Mouse (Mus musculus) layer of hippocampus, adult 18-20 months (tissue): Measurements from ENCODE around the gene Ptcd2. TPM values are rescaled to one million over a fixed set of nuclear protein-coding genes. Genes with fewer than 3 reads are reported as not detected.

Experiments
- DNase-seq, 2 experiments: peaks; one replicate each; pipeline ENCODE4 v3.0.0; 2022; ENCODE audit warnings: low spot score in 2 of 2
- long read RNA-seq: library from polyadenylated mRNA; stranded (forward); transcript quantifications from one replicate; pipeline ENCODE4 v2.0.0, GENCODE M21; 2021
- total RNA-seq, 2 experiments: library from RNA; stranded (reverse); gene quantifications; 2 replicates each; pipeline ENCODE4 v1.2.3; 2021

The Ptcd2 gene
- total RNA-seq, result 10 to 100 TPM; 28.9 to 30.1 TPM
- long read RNA-seq, transcript Ptcd2-201 (10 exons, 1,704 nt), result major isoform, 25 of 30 reads
- long read RNA-seq, partial matches to known transcripts, result 3 of 30 reads
- long read RNA-seq, other reads (novel, unspliced or antisense), result 2 of 30 reads

DNA sequence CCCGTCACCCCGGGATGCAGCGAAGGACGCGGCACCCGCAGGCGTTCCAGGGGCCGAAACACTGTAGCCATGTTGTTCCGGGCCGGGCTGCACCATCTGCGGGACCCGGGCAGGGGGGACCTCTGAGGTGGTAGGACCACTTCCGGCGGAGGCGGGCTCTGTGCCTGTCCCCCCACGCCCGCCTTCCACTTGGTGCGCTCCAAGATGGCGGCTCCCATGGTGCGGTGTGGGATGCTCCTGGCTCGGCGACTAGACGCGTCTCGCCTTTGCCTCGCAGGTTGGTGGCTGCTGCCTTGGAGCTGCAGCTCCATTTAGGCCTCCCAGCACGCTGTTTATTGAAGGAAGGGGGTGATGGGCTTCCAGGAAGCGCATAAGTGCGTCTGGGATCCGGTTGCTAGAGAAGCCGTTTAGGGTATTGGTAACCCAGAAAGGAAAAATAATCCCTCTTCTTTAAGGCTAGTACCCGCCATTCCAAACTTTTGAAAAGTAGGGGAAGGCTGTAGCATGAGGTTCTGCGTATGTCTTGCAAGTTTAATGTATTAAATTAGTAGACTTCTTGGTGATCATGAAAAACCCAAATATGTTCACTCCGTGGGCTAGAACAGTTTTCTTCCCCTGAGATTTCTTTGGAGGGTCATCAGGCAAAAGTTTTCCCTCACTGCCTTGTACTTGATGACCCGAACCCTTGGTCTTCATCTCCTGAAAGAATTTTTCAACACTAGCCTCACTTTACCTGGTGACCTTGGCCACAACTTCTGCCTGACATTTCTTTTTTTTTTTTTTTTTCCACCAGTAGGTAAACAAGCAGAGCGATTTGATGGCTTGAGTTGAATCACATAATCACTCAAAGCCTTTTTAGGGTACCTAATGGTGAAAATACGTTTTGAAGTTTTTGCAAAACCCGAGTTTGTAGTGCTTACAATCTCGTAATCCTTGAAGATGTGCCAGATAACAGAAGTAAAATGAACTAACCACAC, at the start of gene Ptcd2, which contains the start of gene Mrps27:
Gene Ptcd2, minus strand, starts transcription at position 107 of the 977 bp plus-strand sequence.
Gene Mrps27, plus strand, starts transcription at position 188 of the 977 bp plus-strand sequence.
- peak; percentile 98 to 99 for DNase-seq

DNA sequence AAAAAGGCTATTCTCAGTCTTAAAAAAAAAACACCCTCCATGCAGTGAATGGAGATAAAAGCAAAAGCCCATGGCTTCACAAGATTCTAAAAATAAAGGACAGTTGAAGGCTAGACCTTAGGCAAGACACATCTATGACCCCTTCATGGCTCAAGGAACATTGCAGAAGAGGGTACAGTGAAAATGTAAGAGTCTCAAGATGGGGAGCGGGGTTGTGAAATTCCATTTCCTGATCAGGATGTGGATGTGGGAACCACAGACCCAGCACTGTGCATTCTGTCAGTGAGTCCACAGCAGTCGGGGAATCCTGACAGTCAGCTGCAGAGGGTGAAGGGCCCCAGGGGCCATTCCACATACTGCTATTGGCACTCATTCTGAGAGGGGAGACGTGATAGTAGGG, 48.6 kb upstream of the Ptcd2 start:
- no peak for DNase-seq

GRCm38 (mm10) chr13:99391417-99391816, 46.9 kb upstream of the Ptcd2 start:
- peak in 1 of 2 experiments; percentile 63 for DNase-seq

- no peak for DNase-seq
Observed at GRCm38 (mm10) chr13:99387901-99388811, 43.7 kb upstream of the Ptcd2 start.

- DNase-seq, result no peak
Observed at GRCm38 (mm10) chr13:99386341-99386740, 41.8 kb upstream of the Ptcd2 start.

- no peak for DNase-seq
Observed at GRCm38 (mm10) chr13:99385911-99386310, 41.4 kb upstream of the Ptcd2 start.

DNA sequence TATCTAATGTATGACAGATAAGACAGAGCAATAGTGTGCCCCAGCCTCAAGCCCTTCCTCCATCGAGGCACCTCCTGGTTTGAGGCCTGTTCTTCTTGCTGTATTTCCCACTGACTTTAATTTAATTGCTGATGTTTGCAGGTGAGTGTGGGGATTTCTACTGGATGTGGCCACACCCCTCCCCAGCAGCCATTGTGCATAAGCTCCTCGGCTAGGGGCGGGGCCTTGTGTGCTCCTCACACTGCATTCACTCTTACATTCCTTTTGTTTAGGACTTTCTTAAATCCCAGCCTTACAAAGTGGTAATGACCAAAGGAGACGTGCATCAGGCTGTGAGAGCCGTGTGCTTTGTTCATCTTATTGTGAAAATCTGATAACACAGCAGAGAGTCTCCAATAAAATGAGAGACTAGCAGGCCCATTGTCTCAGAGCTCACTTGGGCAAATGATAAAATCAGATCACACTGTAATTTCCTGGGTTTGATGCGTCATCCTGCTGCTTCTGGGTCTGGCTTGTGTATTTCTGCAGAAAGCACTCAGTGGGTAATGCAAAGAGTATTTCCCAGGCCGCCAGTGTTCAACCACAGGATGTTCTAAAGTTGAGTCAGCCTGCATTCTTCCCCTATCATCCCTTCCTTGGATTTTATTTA, 40.2 kb upstream of the Ptcd2 start:
- no peak for DNase-seq

- no peak for DNase-seq
Observed at GRCm38 (mm10) chr13:99382373-99382772, 37.9 kb upstream of the Ptcd2 start.

- DNase-seq, result no peak
Observed at GRCm38 (mm10) chr13:99378223-99378622, 33.7 kb upstream of the Ptcd2 start.

DNA sequence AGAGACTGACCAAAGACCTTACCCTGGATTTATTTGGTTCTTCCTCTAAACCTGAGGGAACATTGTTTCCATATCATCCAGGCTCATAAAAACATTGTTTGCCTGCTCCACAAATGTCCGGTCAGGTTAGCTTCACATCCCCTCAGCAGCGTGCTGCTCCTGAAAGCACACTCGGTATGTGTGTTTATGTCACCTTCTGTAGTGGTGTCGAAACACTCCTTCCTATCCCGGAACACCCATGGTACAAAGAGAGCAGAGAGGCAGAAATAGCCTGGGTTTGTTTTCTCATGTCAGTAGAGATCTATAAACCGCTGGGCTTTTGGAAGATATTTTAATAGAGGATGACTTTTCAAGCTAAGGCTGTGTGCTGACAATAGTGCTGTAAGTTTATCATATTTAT, 32.5 kb upstream of the Ptcd2 start:
- DNase-seq, result no peak

GRCm38 (mm10) chr13:99375550-99375949, 31.0 kb upstream of the Ptcd2 start:
- peak; percentile 49 to 89 for DNase-seq

DNA sequence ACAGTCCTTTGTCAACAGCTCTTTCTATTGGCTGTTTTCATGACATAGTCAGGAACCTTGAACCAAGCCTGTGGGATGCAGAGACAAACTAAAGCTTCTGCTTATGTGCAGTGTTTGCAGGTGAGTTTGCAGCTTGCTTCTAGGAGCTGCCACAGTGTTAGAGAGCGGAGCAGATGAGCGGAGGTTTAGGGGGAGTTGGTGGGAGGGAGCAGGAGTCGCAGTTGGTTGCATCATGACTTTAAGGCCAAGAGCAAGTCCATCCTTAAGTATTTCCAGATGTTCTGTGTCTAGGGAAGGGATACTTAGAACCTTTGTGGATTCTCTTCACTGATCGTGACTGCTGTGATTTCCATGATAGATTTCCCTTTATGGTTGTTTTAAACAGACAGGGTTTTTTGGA, 29.7 kb upstream of the Ptcd2 start:
- DNase-seq, result no peak

GRCm38 (mm10) chr13:99373684-99374083, 29.2 kb upstream of the Ptcd2 start:
- no peak for DNase-seq

GRCm38 (mm10) chr13:99371285-99371684, 26.8 kb upstream of the Ptcd2 start:
- DNase-seq, result no peak

DNA sequence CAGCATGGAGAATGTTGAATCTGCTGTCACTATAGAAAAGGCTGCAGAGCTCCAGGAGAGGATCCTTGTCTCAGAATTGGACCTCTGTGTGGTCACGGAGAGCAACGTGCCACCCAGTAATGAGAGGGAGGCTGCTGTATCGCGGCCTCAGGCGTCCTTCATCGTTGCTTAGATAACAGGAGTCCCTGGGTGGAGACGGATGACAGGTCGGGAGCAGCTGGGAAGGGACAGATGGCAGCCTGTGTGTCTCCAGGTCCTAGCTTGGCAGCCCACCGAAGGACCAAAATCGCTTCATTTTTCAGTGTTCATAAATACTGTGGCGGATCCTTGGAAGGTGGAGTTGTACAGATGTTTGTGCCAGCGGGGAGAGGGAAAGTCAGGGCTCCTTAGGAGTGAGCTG, 24.6 kb upstream of the Ptcd2 start:
- no peak for DNase-seq

- DNase-seq, result no peak
Observed at GRCm38 (mm10) chr13:99367554-99368174, 23.2 kb upstream of the Ptcd2 start.

DNA sequence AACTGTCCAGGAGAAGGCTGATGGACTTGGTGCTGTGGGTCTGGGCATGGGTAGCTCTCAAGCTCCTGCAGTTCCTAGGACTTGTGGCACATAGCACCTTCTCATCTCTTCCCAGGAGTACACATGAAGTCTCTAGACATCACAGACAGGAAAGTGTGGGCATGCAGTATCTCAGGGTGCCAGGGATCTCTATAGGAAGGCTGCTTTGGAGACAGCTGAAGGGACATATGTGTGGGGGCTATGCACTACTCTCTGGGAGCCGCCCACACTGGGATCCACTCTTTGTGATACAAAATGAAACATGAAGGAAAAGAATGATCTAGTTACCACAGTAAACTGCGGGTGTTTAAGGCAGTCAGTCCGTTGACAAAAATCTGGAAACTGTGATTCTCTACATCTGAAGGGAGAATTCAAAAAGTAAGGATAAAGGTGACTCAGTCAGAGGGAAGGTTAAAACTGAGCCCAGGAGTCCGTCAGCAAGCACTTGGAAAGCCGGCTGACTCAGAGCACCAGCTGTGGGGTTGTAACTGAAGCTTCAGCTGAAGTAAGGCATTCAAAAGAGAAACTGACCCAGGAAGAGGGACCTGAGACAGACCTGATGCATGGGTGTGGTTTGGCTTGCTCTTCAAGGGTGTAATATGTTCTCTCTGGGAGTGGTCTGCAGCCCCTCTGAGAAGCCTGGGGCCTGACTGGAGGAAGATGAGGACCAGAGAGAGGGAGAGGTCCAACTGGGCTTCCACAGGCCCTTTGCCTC, 22.1 kb upstream of the Ptcd2 start:
- peak; percentile 86 to 95 for DNase-seq

DNA sequence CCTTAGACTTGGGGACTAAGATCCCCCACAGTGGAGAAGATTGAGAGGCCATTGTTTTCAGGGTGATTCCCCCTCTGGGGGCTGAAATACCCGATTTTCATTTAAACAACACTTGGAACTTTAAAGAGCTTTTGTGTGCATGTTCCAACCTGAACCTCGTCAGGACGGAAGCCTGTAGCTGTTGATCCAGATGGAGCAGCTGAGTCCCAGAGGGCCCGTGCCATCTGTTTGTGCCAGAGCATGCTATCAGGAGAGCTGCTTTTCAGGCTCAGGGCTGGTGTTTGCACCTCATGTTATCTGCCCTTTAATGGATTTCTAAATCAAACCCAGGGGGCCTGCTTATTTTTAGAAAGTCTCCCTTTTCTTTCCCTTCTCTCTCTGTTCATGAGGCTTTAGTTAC, 19.4 kb upstream of the Ptcd2 start:
- peak; percentile 63 to 83 for DNase-seq

DNA sequence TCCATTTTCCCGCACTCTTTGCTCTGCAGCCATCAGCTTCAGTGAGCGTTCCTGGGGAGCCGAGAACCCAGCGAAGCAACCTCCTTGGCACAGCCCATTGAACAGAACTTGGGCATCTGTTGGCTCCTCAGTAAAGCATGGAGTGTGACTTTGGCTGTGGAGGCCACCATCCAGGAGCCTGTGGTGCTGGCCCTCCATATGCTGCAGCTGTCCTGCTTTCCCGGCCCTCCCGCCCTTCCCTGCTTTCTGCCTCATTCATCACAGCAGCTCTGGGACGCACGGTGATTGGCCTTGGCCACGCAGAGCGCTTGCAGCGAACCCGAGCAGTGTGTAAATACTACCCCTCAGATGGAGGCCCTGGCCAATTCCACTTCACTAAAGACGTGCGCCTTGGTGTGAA, 14.4 kb upstream of the Ptcd2 start:
- no peak for DNase-seq
